Mouse (Mus musculus): Measurements from ENCODE around the gene Hnrnpa0. TPM values are rescaled to one million over a fixed set of nuclear protein-coding genes. Genes with fewer than 3 reads are reported as not detected.

The Hnrnpa0 gene
- polyA plus RNA-seq, 1 experiment from 2014 or later, result 54.5 TPM

GRCm38 (mm10) chr13:58129687-58130246, 1.4 kb upstream of the Hnrnpa0 start:
- 37% methylated on average over 4 of the region's 4 CpGs for WGBS
- H3K27ac ChIP-seq (replicated peaks; ENCODE audit: low read depth, low read length), result peak overlapping the region; percentile 99

GRCm38 (mm10) chr13:58128768-58129671, 664 bp upstream of the Hnrnpa0 start:
- Histone ChIP-seq H3K9ac (ENCODE audit: low read length) (peak overlapping the region; percentile 100), H3K4me2 (ENCODE audit: low read depth, severe bottlenecking) (peak overlapping the region; percentile 54), H3K36me3 (ENCODE audit: control insufficient read depth, insufficient read depth, low read length) (peaks cover 3% of the 10 kb centered on the region; the same call in 1 of the 2 replicates), H3K4me3 (ENCODE audit: low read depth, low read length) (peak overlapping the region; percentile 100), H3K27ac (replicated peaks; ENCODE audit: low read depth, low read length) (peak overlapping the region; percentile 99), H3K27me3 (ENCODE audit: control insufficient read depth, insufficient read depth, low read length) (no peaks in the 10 kb centered on the region), H3K9me3 (ENCODE audit: control insufficient read depth, low read length) (no peaks in the 10 kb centered on the region), H3K4me1 (ENCODE audit: control insufficient read depth, insufficient read depth, low read length) (0 out of 2 replicates have a peak, but pooled peaks cover 2% of the 10 kb centered on the region)
- ATAC-seq (ENCODE audit: insufficient number of reproducible peaks, low FRiP score, low TSS enrichment, low read depth) (peak; percentile 96), DNase-seq (ENCODE audit: low spot score) (peak; percentile 95)
- under 1% methylated on average over 79 of the region's 83 CpGs for WGBS

More at GRCm38 (mm10) chr13:58129687-58130246, 1.4 kb upstream of the Hnrnpa0 start:
- Histone ChIP-seq H3K36me3 (ENCODE audit: control insufficient read depth, insufficient read depth, low read length) (peaks cover 3% of the 10 kb centered on the region; the same call in 1 of the 2 replicates), H3K9me3 (ENCODE audit: control insufficient read depth, low read length) (no peaks in the 10 kb centered on the region; the same call in 1 of the 2 replicates), H3K9ac (ENCODE audit: low read length) (peak overlapping the region; percentile 100), H3K4me1 (ENCODE audit: control insufficient read depth, insufficient read depth, low read length) (0 out of 2 replicates have a peak, but pooled peaks cover 2% of the 10 kb centered on the region), H3K4me2 (ENCODE audit: low read depth, severe bottlenecking) (peak overlapping the region; percentile 54), H3K27me3 (ENCODE audit: control insufficient read depth, insufficient read depth, low read length) (no peaks in the 10 kb centered on the region), H3K4me3 (ENCODE audit: low read depth, low read length) (peak overlapping the region; percentile 100)
- 0 out of 2 replicates have a peak, but pooled peaks have one; percentile 0 for ATAC-seq (ENCODE audit: insufficient number of reproducible peaks, low FRiP score, low TSS enrichment, low read depth)
- DNase-seq (ENCODE audit: low spot score), result no peak

GRCm38 (mm10) chr13:58127766-58128361, 492 bp downstream of the Hnrnpa0 start:
- DNase-seq (ENCODE audit: low spot score) (peak; percentile 75), ATAC-seq (ENCODE audit: insufficient number of reproducible peaks, low FRiP score, low TSS enrichment, low read depth) (no peak; the same call in 1 of the 2 replicates)
- Histone ChIP-seq H3K4me3 (ENCODE audit: low read depth, low read length) (peak overlapping the region; percentile 100), H3K9ac (ENCODE audit: low read length) (peak overlapping the region; percentile 100), H3K36me3 (ENCODE audit: control insufficient read depth, insufficient read depth, low read length) (peaks cover 3% of the 10 kb centered on the region; the same call in 1 of the 2 replicates), H3K4me1 (ENCODE audit: control insufficient read depth, insufficient read depth, low read length) (0 out of 2 replicates have a peak, but pooled peaks cover 2% of the 10 kb centered on the region), H3K27ac (replicated peaks; ENCODE audit: low read depth, low read length) (peak overlapping the region; percentile 99), H3K27me3 (ENCODE audit: control insufficient read depth, insufficient read depth, low read length) (no peaks in the 10 kb centered on the region), H3K9me3 (ENCODE audit: control insufficient read depth, low read length) (no peaks in the 10 kb centered on the region), H3K4me2 (ENCODE audit: low read depth, severe bottlenecking) (peak overlapping the region; percentile 65)
- WGBS, result under 1% methylated on average over 79 of the region's 81 CpGs

GRCm38 (mm10) chr13:58126862-58127765, 1.2 kb downstream of the Hnrnpa0 start:
- Histone ChIP-seq H3K9ac (ENCODE audit: low read length) (peak overlapping the region; percentile 100), H3K4me1 (ENCODE audit: control insufficient read depth, insufficient read depth, low read length) (0 out of 2 replicates have a peak, but pooled peaks cover 2% of the 10 kb centered on the region), H3K36me3 (ENCODE audit: control insufficient read depth, insufficient read depth, low read length) (peaks cover 3% of the 10 kb centered on the region; the same call in 1 of the 2 replicates), H3K9me3 (ENCODE audit: control insufficient read depth, low read length) (no peaks in the 10 kb centered on the region), H3K4me2 (ENCODE audit: low read depth, severe bottlenecking) (peak overlapping the region; percentile 65), H3K27me3 (ENCODE audit: control insufficient read depth, insufficient read depth, low read length) (no peaks in the 10 kb centered on the region), H3K4me3 (ENCODE audit: low read depth, low read length) (peak overlapping the region; percentile 100), H3K27ac (replicated peaks; ENCODE audit: low read depth, low read length) (peak overlapping the region; percentile 99)
- 2% methylated on average over 57 of the region's 92 CpGs for WGBS
- DNase-seq (ENCODE audit: low spot score) (peak; percentile 54), ATAC-seq (ENCODE audit: insufficient number of reproducible peaks, low FRiP score, low TSS enrichment, low read depth) (no peak)

GRCm38 (mm10) chr13:58126126-58126525, 2.2 kb downstream of the Hnrnpa0 start:
- no peaks in the 10 kb centered on the region for H3K9me3 ChIP-seq (ENCODE audit: control insufficient read depth, low read length)
- ATAC-seq (ENCODE audit: insufficient number of reproducible peaks, low FRiP score, low TSS enrichment, low read depth) (no peak), DNase-seq (ENCODE audit: low spot score) (peak; percentile 57)
- H3K36me3 ChIP-seq (ENCODE audit: control insufficient read depth, insufficient read depth, low read length), result peaks cover 3% of the 10 kb centered on the region; the same call in 1 of the 2 replicates
- WGBS, result 36% methylated on average over 7 of the region's 7 CpGs
- peak overlapping the region; percentile 100 for H3K4me3 ChIP-seq (ENCODE audit: low read depth, low read length)
- H3K27me3 ChIP-seq (ENCODE audit: control insufficient read depth, insufficient read depth, low read length), result no peaks in the 10 kb centered on the region
- H3K4me2 ChIP-seq (ENCODE audit: low read depth, severe bottlenecking), result peak overlapping the region; percentile 65
- H3K27ac ChIP-seq (replicated peaks; ENCODE audit: low read depth, low read length), result no peak overlapping the region
- peak overlapping the region; percentile 31; the same call in 1 of the 2 replicates for H3K9ac ChIP-seq (ENCODE audit: low read length)
- 0 out of 2 replicates have a peak, but pooled peaks cover 2% of the 10 kb centered on the region for H3K4me1 ChIP-seq (ENCODE audit: control insufficient read depth, insufficient read depth, low read length)

GRCm38 (mm10) chr13:58124989-58125388, 3.4 kb downstream of the Hnrnpa0 start:
- no peak for ATAC-seq (ENCODE audit: insufficient number of reproducible peaks, low FRiP score, low TSS enrichment, low read depth)
- H3K4me1 ChIP-seq (ENCODE audit: control insufficient read depth, insufficient read depth, low read length), result 0 out of 2 replicates have a peak, but pooled peaks cover 2% of the 10 kb centered on the region
- H3K4me2 ChIP-seq (ENCODE audit: low read depth, severe bottlenecking), result no peak overlapping the region
- no peaks in the 10 kb centered on the region for H3K9me3 ChIP-seq (ENCODE audit: control insufficient read depth, low read length)
- 76% methylated on average over 2 of the region's 2 CpGs for WGBS
- H3K4me3 ChIP-seq (ENCODE audit: low read depth, low read length), result no peak overlapping the region
- H3K36me3 ChIP-seq (ENCODE audit: control insufficient read depth, insufficient read depth, low read length), result peaks cover 3% of the 10 kb centered on the region; the same call in 1 of the 2 replicates
- no peak overlapping the region for H3K9ac ChIP-seq (ENCODE audit: low read length)
- no peak for DNase-seq (ENCODE audit: low spot score)
- H3K27ac ChIP-seq (replicated peaks; ENCODE audit: low read depth, low read length), result no peak overlapping the region
- no peaks in the 10 kb centered on the region for H3K27me3 ChIP-seq (ENCODE audit: control insufficient read depth, insufficient read depth, low read length)

- Histone ChIP-seq H3K4me3 (ENCODE audit: low read depth, low read length) (no peak overlapping the region), H3K27ac (replicated peaks; ENCODE audit: low read depth, low read length) (no peak overlapping the region)
- WGBS, result 86% methylated on average over 3 of the region's 3 CpGs
Measured at GRCm38 (mm10) chr13:58124278-58124677, 4.1 kb downstream of the Hnrnpa0 start.

More at GRCm38 (mm10) chr13:58124278-58124677, 4.1 kb downstream of the Hnrnpa0 start:
- Histone ChIP-seq H3K9me3 (ENCODE audit: control insufficient read depth, low read length) (no peaks in the 10 kb centered on the region), H3K36me3 (ENCODE audit: control insufficient read depth, insufficient read depth, low read length) (peaks cover 3% of the 10 kb centered on the region; the same call in 1 of the 2 replicates), H3K9ac (ENCODE audit: low read length) (no peak overlapping the region), H3K4me1 (ENCODE audit: control insufficient read depth, insufficient read depth, low read length) (0 out of 2 replicates have a peak, but pooled peaks cover 2% of the 10 kb centered on the region), H3K4me2 (ENCODE audit: low read depth, severe bottlenecking) (no peak overlapping the region), H3K27me3 (ENCODE audit: control insufficient read depth, insufficient read depth, low read length) (no peaks in the 10 kb centered on the region)
- DNase-seq (ENCODE audit: low spot score) (no peak), ATAC-seq (ENCODE audit: insufficient number of reproducible peaks, low FRiP score, low TSS enrichment, low read depth) (no peak)

All from limb, embryonic 11.5 days (tissue).